Mouse (Mus musculus): ENCODE measurements around the gene Mfn2. TPM values are rescaled to one million over a fixed set of nuclear protein-coding genes. Genes with fewer than 3 reads are reported as not detected.
"Not testable (repeated sequence)": the region's sequence is repeated elsewhere in the genome, so short reads cannot be mapped to it uniquely, and the experiment has no call there.

Gene Mfn2
- total RNA-seq, 2 experiments from 2014 or later, result 198 to 204 TPM

DNA sequence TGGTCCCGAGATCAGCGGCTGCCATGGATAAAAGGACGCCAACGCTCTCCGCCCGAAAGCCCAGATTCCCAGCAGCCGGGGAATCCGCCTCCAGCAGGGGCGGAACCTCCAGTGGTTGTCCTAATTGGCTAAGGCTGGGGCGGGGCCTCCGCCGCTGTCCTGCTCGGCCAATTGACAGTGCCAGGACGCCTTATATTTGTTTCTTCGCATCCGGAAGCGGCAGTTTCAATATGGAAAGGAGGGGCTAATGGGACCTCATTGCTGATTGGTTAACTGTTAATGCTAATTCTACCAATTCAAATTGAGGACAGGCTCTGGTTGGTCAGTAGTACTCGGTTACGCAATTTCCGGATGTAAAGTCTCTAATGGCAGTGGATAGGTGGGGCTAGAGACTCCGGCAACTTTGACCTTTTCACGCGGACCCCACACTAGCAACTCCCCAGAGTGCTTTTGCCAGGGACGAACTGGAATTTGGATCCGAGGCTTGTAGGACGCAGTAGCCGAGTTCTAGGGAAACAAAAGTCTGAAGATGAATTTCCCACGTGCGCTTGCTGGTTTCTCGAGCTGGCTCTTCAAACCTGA, 36.0 kb downstream of the Mfn2 start, which contains the start of the genes Miip and Fv1:
Miip (minus strand) TSS at position 367 of the 582 bp plus-strand sequence.
Fv1 (plus strand) TSS at position 530 of the 582 bp plus-strand sequence.
- peak; percentile 89 to 96 for DNase-seq (ENCODE audit: low spot score in 2 of 2)

DNA sequence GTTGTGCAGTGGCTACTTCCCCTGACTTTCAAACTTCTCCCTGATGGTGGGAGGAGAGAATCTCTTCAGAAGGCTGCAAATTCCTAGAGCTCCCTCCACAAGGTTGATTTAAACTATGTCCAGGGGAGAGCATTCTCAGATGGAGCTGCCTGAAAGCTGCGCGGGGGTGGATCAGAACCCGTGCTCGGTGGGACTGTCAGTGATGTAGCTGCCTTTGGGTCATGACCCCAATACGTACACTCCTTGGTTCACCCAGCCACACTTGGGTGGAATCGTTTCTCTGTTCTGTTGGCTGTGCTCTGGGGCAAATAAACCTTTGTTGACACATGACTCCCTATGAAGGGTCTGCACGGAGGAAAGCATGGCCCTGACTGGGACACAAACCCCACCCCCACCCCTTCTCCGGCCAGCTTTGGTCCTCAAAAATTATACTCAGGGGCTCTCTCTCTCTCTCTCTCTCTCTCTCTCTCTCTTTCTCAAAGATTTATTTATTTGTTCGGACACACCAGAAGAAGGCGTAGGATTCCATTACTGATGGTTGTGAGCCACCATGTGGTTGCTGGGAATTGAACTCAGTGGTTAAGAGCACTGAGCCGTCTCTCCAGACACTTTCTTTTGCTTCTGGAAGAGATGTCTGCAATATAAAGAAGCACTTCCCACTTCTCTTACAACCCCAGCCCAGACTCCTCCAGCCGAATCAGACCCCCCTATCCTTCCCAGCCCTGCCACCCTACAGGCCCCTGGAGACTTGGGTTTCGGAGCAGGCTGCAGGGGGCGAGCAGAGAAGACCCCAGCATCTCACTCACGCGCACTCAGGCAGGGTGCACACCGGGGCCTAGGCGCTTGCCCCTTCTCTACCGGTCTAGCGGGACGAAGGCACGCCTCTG, 36.7 kb downstream of the Mfn2 start:
- no peak for DNase-seq (ENCODE audit: low spot score in 2 of 2)

GRCm38 (mm10) chr4:147866793-147867192, 37.7 kb downstream of the Mfn2 start:
- not testable (repeated sequence) for DNase-seq (ENCODE audit: low spot score in 2 of 2)

DNA sequence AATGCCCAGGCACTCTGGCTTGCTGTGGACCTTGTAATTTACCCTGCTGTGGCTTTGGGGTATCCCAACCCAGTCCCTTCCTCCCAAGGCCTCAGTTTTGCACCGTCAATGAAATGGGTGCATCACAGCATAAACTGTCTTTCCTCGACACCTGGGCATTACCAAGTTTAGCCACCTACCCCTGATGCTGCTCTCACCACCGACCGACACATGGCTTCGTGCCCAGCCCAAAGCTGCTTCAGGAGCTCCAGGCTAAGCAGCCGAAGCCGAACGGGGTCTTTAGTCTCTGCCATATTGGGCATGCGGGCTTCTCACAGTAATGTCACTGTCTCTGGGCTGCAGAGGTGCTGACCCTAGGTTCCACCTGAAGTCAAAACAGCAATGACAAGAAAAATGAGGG, 38.4 kb downstream of the Mfn2 start:
- no peak for DNase-seq (ENCODE audit: low spot score in 2 of 2)

DNA sequence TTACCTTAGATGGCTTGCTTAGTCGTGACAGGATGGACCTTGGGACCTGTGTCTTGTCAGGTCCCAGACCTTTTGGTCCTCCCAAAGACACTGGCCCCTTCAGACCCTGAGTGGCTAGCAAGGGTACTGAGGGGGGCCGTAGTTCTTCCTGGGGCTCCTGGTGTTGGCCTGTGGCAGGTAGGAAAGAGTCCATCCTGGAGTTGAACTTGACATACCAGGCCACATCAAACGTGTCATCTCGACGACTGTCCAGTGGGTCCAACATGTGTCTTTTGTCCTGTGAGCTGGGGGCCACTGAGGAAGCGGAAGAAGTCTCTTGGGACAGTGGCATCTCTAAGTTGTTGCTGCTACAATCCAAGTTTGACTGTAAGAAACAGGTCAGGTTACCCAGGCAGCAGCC, 38.9 kb downstream of the Mfn2 start:
- DNase-seq (ENCODE audit: low spot score in 2 of 2), result no peak

DNA sequence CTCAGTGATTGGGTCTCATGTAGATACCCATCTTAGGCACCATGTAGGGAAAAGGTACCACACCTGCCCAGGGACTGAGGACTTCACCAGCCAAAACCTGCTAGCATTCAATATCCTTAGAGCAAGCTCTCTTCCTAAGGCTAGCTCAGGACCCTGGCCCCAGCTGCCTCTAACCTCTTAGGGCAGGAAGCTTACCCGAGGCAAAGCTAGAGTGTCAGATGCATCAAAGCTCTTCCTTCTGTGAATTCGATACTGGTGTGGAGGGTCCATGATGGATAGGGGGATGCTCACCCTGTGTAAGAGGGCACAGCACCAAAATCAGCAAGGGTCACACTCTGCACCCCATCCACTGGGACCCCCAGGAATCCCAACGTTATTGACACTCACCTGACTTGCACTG, 42.5 kb downstream of the Mfn2 start:
- no peak for DNase-seq (ENCODE audit: low spot score in 2 of 2)

DNA sequence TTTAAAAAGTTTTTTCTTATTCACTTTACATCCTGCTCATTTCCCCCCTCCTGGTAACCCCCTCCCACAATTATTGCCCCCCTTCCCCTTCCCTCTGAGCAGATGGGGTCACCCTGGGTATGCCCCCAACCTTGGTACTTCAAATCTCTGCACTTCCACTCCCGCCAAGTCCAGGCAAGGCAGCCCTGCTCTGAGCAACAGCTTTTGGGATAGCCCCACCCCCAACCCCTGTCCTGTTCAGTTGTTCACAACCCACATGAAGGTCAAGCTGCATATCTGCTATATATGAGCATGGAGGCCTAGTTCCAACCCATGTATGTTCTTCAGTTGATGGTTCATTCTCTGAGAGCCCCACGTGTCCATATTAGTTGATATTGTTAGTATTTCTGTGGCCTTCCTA, 53.7 kb downstream of the Mfn2 start:
- DNase-seq (ENCODE audit: low spot score in 2 of 2), result no peak

DNA sequence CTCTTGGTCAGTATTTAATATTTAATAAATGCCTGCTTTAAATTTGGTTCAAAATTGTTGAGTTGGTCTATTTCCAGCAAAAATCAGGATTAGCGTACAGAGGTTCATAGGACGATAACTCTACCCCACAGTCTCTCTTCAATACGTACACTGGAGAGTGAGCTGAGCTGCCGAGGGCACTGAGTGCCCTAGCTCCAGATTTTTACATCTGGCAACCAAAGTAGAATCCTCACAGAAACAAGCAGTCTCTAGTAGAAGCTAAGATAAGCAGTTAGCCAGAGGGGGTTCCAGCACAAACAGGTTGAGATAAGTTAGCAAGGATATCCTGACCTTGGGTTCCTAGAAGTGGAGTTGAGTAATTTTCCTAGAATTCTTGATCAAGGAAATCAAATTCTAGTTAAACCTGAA, 55.9 kb downstream of the Mfn2 start:
- DNase-seq (ENCODE audit: low spot score in 2 of 2), result no peak

DNA sequence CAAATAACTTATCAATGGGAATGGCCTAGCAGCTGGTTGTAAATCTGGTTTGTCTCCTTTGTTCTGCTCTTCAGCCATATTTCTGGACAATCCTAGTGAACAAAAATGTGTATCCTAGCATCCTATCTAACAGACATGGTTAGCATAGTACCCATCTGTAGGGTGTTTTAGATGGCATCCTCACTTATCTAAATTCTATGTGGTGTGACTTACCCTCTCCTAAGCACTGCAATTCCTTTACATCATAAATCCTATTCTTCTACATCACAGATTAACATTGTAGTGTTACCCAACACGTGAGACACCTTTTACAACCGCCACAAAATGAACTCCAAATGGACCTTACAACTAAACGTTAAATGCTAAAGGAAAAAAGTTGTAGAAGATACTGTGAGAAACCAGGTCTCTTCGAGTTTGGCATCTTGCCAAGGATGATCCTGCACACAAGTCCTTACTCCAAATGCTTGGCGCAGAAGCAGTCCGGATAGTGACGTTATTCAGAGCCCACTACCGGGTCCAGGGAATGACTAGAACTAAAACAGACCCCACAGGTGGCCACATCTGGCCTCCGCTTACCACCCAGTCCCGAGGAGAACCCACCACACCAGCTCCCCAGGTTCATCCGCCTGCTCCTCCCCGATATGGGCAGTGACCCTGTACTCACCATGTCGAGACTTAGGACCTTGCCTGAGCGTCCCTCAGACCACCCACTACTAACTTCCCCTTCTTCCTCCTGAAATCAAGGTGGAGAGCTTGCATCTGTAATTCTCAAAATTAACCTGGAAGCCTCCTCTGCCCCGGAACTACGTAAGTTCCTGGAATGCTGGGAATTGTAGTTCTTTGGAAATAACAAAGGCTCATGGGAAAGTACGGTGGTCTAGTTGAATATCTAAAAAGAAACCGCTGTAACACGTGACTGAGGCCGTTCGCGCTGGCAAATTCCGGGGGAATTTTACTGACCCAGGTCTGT, 56.6 kb downstream of the Mfn2 start, which contains the start of gene Zfp933:
Zfp933 (minus strand) TSS at position 753 of the 970 bp plus-strand sequence.
- DNase-seq (ENCODE audit: low spot score in 2 of 2), result peak; percentile 64 to 75

GRCm38 (mm10) chr4:147842871-147843270, 61.6 kb downstream of the Mfn2 start:
- no peak for DNase-seq (ENCODE audit: low spot score in 2 of 2)

DNA sequence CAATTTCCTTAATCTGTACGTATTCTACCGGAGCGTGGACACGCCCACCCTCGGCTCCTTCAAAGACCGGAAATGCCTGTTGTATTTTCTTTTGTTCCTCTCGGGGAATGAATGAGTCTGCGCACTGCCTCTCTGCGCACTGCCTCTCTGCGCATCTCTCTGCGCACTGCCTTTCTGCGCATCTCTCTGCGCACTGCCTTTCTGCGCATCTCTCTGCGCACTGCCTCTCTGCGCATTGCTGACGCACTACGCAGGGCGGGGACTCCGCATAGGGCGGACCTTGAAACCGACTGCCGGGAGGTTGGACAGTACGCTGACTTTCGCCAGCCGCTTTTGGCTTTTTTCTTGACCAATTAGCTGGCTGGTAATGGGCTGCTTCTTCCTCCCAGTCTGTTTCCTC, 65.2 kb downstream of the Mfn2 start:
- peak in 1 of 2 experiments; percentile 19 for DNase-seq (ENCODE audit: low spot score in 2 of 2)

DNA sequence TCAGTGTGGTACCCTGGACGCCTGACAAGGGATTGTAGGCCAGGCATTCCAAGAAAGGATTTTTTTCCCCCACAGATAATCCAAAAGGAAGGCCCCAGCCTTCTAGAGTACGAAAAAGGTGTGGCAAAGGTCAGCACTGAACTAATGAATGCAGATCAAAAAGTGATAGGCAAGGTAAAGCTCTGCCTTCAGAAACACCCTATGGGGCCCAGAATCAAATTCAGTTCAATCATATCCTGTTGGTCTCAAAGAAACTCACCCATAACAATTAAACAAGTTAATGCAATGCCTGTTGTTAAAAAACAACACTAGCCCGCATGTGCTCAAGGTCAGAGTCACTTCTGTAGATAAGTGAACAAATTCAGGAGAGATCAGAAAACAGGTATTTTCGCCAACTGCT, 80.1 kb downstream of the Mfn2 start:
- DNase-seq (ENCODE audit: low spot score in 2 of 2), result no peak

Other genes starting within 250 kb of the Mfn2 start
- gene Zfp534, start 202.2 kb downstream of the Mfn2 start, total RNA-seq (2021), result not detected
- gene Zfp984, start 94.9 kb downstream of the Mfn2 start, total RNA-seq (2021), result 1 to 10 TPM; 1.2 to 1.4 TPM
- 10 to 100 TPM; 20.3 to 21.4 TPM for gene Zfp933, start 56.3 kb downstream of the Mfn2 start, total RNA-seq (2021)
- gene Miip, start 35.9 kb downstream of the Mfn2 start, total RNA-seq (2021), result 10 to 100 TPM; 15.1 to 15.5 TPM
- gene Fv1, start 35.7 kb downstream of the Mfn2 start, total RNA-seq (2021), result 10 to 100 TPM; 13.0 to 13.1 TPM
- gene Plod1, start 32.1 kb upstream of the Mfn2 start, total RNA-seq (2021), result 10 to 100 TPM; 12.1 to 12.6 TPM
- 10 to 100 TPM; 29.6 to 32.6 TPM for gene 2510039O18Rik, start 36.2 kb upstream of the Mfn2 start, total RNA-seq (2021)
- gene Nppb, start 81.1 kb upstream of the Mfn2 start, total RNA-seq (2021), result not detected
- gene Nppa, start 96.0 kb upstream of the Mfn2 start, total RNA-seq (2021), result under 1 TPM in 1 of 2 experiments, not detected in 1; 0.40 TPM
- gene Clcn6, start 134.1 kb upstream of the Mfn2 start, total RNA-seq (2021), result 10 to 100 TPM; 93.9 to 94.5 TPM
- 10 to 100 TPM; 29.3 to 34.3 TPM for gene Mthfr, start 134.4 kb upstream of the Mfn2 start, total RNA-seq (2021)
- 10 to 100 TPM in 1 of 2 experiments, 1 to 10 TPM in 1; 6.6 to 10.1 TPM for gene Agtrap, start 183.3 kb upstream of the Mfn2 start, total RNA-seq (2021)
- gene Mad2l2, start 225.7 kb upstream of the Mfn2 start, total RNA-seq (2021), result 10 to 100 TPM; 10.7 to 17.5 TPM
- under 1 TPM; 0.19 to 0.21 TPM for gene Draxin, start 226.0 kb upstream of the Mfn2 start, total RNA-seq (2021)
- 10 to 100 TPM; 32.1 to 35.3 TPM for gene Fbxo6, start 247.4 kb upstream of the Mfn2 start, total RNA-seq (2021)

All from left cerebral cortex, adult 18-20 months (tissue).